Comparison of ENCODE assay signal across 21 mouse cellular contexts in genomic region chr4:147603806-147604205, GRCm38 (mm10). TPM values are rescaled to one million over a fixed set of nuclear protein-coding genes. Genes with fewer than 3 reads are reported as not detected.
"Had no signal": no experiment of that assay in that cellular context is flagged by ENCODE, and none has a peak within 500 bp of the region (broad histone marks: within the 10 kb centered on the region; RNA-seq: fewer than 3 reads in every experiment).

No protein-coding gene starts in this region.

- H3K9ac ChIP-seq: neural tube, embryonic 12.5 days; neural tube, embryonic 13.5 days; neural tube, embryonic 15.5 days; stomach, embryonic 15.5 days had no signal

- DNase-seq: retina, postnatal 1 day; right cerebral cortex, adult 18-20 months; right cerebral cortex, postnatal 14 days; right cerebral cortex, postnatal 25 days; right cerebral cortex, postnatal 4 days; spleen, adult 18-20 months; thymus, adult 18-20 months; thymus, adult 2 months; thymus, postnatal 14 days; thymus, postnatal 25 days; thymus, postnatal 36 days; thymus, postnatal 4 days had no signal

- H3K9me3 ChIP-seq: stomach, embryonic 15.5 days had no signal

- H3K4me1 ChIP-seq: neural tube, embryonic 12.5 days; neural tube, embryonic 13.5 days; neural tube, embryonic 15.5 days; stomach, embryonic 15.5 days had no signal

- H3K27me3 ChIP-seq: neural tube, embryonic 12.5 days; neural tube, embryonic 13.5 days; neural tube, embryonic 15.5 days; stomach, embryonic 15.5 days had no signal

- H3K4me3 ChIP-seq: neural tube, embryonic 12.5 days; neural tube, embryonic 13.5 days; neural tube, embryonic 15.5 days; stomach, embryonic 15.5 days had no signal

- H3K4me2 ChIP-seq: neural tube, embryonic 12.5 days; neural tube, embryonic 13.5 days; neural tube, embryonic 15.5 days; stomach, embryonic 15.5 days had no signal

- H3K36me3 ChIP-seq: neural tube, embryonic 12.5 days; neural tube, embryonic 13.5 days; neural tube, embryonic 15.5 days; stomach, embryonic 15.5 days had no signal

- H3K27ac ChIP-seq: neural tube, embryonic 12.5 days; neural tube, embryonic 13.5 days; neural tube, embryonic 15.5 days; stomach, embryonic 15.5 days; stomach, postnatal 0 days had no signal

RNA-seq across cellular contexts. Expression of gene Zfp979, which starts 38.5 kb away (rescaled TPM):
- total RNA-seq: neutrophil, adult 5-6 weeks had no signal
- polyA plus RNA-seq: small intestine, adult 2 months had no signal

RNA-seq across cellular contexts. Expression of gene Zfp985, which starts 50.7 kb away (rescaled TPM):
- total RNA-seq: neutrophil, adult 5-6 weeks had no signal
- polyA plus RNA-seq: neural tube, embryonic 12.5 days; small intestine, adult 2 months; spleen, adult 2 months; testis, adult 2 months; thymus, adult 2 months had no signal
